Mouse (Mus musculus): ENCODE data around the gene Olfr1489. TPM values are rescaled to one million over a fixed set of nuclear protein-coding genes. Genes with fewer than 3 reads are reported as not detected.

The Olfr1489 gene
- not detected for polyA plus RNA-seq (2015; fragmentation: Illumina TruSeq; extraction: RNeasy Lipid Tissue Mini Kit (QIAGEN cat#74804); ENCODE audit: low read depth, low replicate concordance)

GRCm38 (mm10) chr19:13631321-13631720 is at the start of gene Olfr1489:
TSS of gene Olfr1489 (plus strand) at chr19:13631621.

GRCm38 (mm10) chr19:13583211-13583610 is 48.2 kb upstream of the Olfr1489 start, which contains the start of gene Olfr1484:
TSS of gene Olfr1484 (plus strand) at chr19:13583511.

GRCm38 (mm10) chr19:13617075-13617474 is 14.3 kb upstream of the Olfr1489 start, which contains the start of gene Olfr1487:
TSS of gene Olfr1487 (plus strand) at chr19:13617375.

GRCm38 (mm10) chr19:13650791-13651190 is 19.4 kb downstream of the Olfr1489 start, which contains the start of gene Olfr1490:
TSS of gene Olfr1490 (plus strand) at chr19:13651091.

Other genes with a start within 250 kb of the Olfr1489 start
- not detected for gene Olfr1469, start 223.8 kb upstream of the Olfr1489 start, polyA plus RNA-seq (2015; fragmentation: Illumina TruSeq; extraction: RNeasy Lipid Tissue Mini Kit (QIAGEN cat#74804); ENCODE audit: low read depth, low replicate concordance)
- gene Olfr1471, start 188.2 kb upstream of the Olfr1489 start, polyA plus RNA-seq (2015; fragmentation: Illumina TruSeq; extraction: RNeasy Lipid Tissue Mini Kit (QIAGEN cat#74804); ENCODE audit: low read depth, low replicate concordance), result not detected
- not detected for gene Olfr1472, start 175.5 kb upstream of the Olfr1489 start, polyA plus RNA-seq (2015; fragmentation: Illumina TruSeq; extraction: RNeasy Lipid Tissue Mini Kit (QIAGEN cat#74804); ENCODE audit: low read depth, low replicate concordance)
- not detected for gene Olfr1474, start 162.1 kb upstream of the Olfr1489 start, polyA plus RNA-seq (2015; fragmentation: Illumina TruSeq; extraction: RNeasy Lipid Tissue Mini Kit (QIAGEN cat#74804); ENCODE audit: low read depth, low replicate concordance)
- gene Olfr1475, start 151.4 kb upstream of the Olfr1489 start, polyA plus RNA-seq (2015; fragmentation: Illumina TruSeq; extraction: RNeasy Lipid Tissue Mini Kit (QIAGEN cat#74804); ENCODE audit: low read depth, low replicate concordance), result not detected
- not detected for gene Olfr1477, start 131.1 kb upstream of the Olfr1489 start, polyA plus RNA-seq (2015; fragmentation: Illumina TruSeq; extraction: RNeasy Lipid Tissue Mini Kit (QIAGEN cat#74804); ENCODE audit: low read depth, low replicate concordance)
- not detected for gene Olfr1480, start 103.7 kb upstream of the Olfr1489 start, polyA plus RNA-seq (2015; fragmentation: Illumina TruSeq; extraction: RNeasy Lipid Tissue Mini Kit (QIAGEN cat#74804); ENCODE audit: low read depth, low replicate concordance)
- not detected for gene Olfr1484, start 48.1 kb upstream of the Olfr1489 start, polyA plus RNA-seq (2015; fragmentation: Illumina TruSeq; extraction: RNeasy Lipid Tissue Mini Kit (QIAGEN cat#74804); ENCODE audit: low read depth, low replicate concordance)
- gene Olfr1487, start 14.2 kb upstream of the Olfr1489 start, polyA plus RNA-seq (2015; fragmentation: Illumina TruSeq; extraction: RNeasy Lipid Tissue Mini Kit (QIAGEN cat#74804); ENCODE audit: low read depth, low replicate concordance), result not detected
- not detected for gene Olfr1490, start 19.5 kb downstream of the Olfr1489 start, polyA plus RNA-seq (2015; fragmentation: Illumina TruSeq; extraction: RNeasy Lipid Tissue Mini Kit (QIAGEN cat#74804); ENCODE audit: low read depth, low replicate concordance)
- not detected for gene Olfr1491, start 65.6 kb downstream of the Olfr1489 start, polyA plus RNA-seq (2015; fragmentation: Illumina TruSeq; extraction: RNeasy Lipid Tissue Mini Kit (QIAGEN cat#74804); ENCODE audit: low read depth, low replicate concordance)
- gene Olfr1493-ps1, start 91.7 kb downstream of the Olfr1489 start, polyA plus RNA-seq (2015; fragmentation: Illumina TruSeq; extraction: RNeasy Lipid Tissue Mini Kit (QIAGEN cat#74804); ENCODE audit: low read depth, low replicate concordance), result not detected
- not detected for gene Olfr1494, start 108.1 kb downstream of the Olfr1489 start, polyA plus RNA-seq (2015; fragmentation: Illumina TruSeq; extraction: RNeasy Lipid Tissue Mini Kit (QIAGEN cat#74804); ENCODE audit: low read depth, low replicate concordance)
- gene Olfr1495, start 133.0 kb downstream of the Olfr1489 start, polyA plus RNA-seq (2015; fragmentation: Illumina TruSeq; extraction: RNeasy Lipid Tissue Mini Kit (QIAGEN cat#74804); ENCODE audit: low read depth, low replicate concordance), result not detected
- not detected for gene Olfr1496, start 146.3 kb downstream of the Olfr1489 start, polyA plus RNA-seq (2015; fragmentation: Illumina TruSeq; extraction: RNeasy Lipid Tissue Mini Kit (QIAGEN cat#74804); ENCODE audit: low read depth, low replicate concordance)
- gene Olfr1497, start 166.6 kb downstream of the Olfr1489 start, polyA plus RNA-seq (2015; fragmentation: Illumina TruSeq; extraction: RNeasy Lipid Tissue Mini Kit (QIAGEN cat#74804); ENCODE audit: low read depth, low replicate concordance), result not detected
- not detected for gene Olfr1499, start 187.8 kb downstream of the Olfr1489 start, polyA plus RNA-seq (2015; fragmentation: Illumina TruSeq; extraction: RNeasy Lipid Tissue Mini Kit (QIAGEN cat#74804); ENCODE audit: low read depth, low replicate concordance)
- gene Olfr1500, start 198.9 kb downstream of the Olfr1489 start, polyA plus RNA-seq (2015; fragmentation: Illumina TruSeq; extraction: RNeasy Lipid Tissue Mini Kit (QIAGEN cat#74804); ENCODE audit: low read depth, low replicate concordance), result not detected
- gene Olfr1501, start 219.1 kb downstream of the Olfr1489 start, polyA plus RNA-seq (2015; fragmentation: Illumina TruSeq; extraction: RNeasy Lipid Tissue Mini Kit (QIAGEN cat#74804); ENCODE audit: low read depth, low replicate concordance), result not detected
- gene Olfr1502, start 230.2 kb downstream of the Olfr1489 start, polyA plus RNA-seq (2015; fragmentation: Illumina TruSeq; extraction: RNeasy Lipid Tissue Mini Kit (QIAGEN cat#74804); ENCODE audit: low read depth, low replicate concordance), result not detected